Mouse (Mus musculus) heart, adult 2 months (tissue): Measurements from ENCODE around the gene Fam19a2. TPM values are rescaled to one million over a fixed set of nuclear protein-coding genes. Genes with fewer than 3 reads are reported as not detected.

Experiments used
- DNase-seq, 2 experiments: peaks; one replicate each; pipeline ENCODE4 v3.0.0; 2021
- H3K27ac ChIP-seq: fragments of 200-600 bp; 2 replicates; pipeline ENCODE4 v1.8.1; 2022
- H3K27me3 ChIP-seq: fragments of 200-500 bp; 2 replicates; pipeline ENCODE4 v1.6.1; 2012; ENCODE audit warnings: mild to moderate bottlenecking, low read length, inconsistent platforms, mixed read lengths; ENCODE audit not compliant: control insufficient read depth, insufficient read depth
- H3K36me3 ChIP-seq: fragments of 200-500 bp; 2 replicates; pipeline ENCODE4 v1.6.1; 2012; ENCODE audit warnings: low read length, inconsistent platforms; ENCODE audit not compliant: control insufficient read depth, insufficient read depth
- H3K4me1 ChIP-seq: fragments of 200-500 bp; 2 replicates; pipeline ENCODE4 v1.6.1; 2011; ENCODE audit warnings: low read length; ENCODE audit not compliant: control insufficient read depth, insufficient read depth
- H3K4me3 ChIP-seq: fragments of 200-600 bp; 2 replicates; pipeline ENCODE4 v1.8.1; 2022
- H3K79me2 ChIP-seq: fragments of 200-500 bp; replicated peaks from 2 replicates; pipeline ENCODE4 v1.6.1; 2012; ENCODE audit warnings: mild to moderate bottlenecking, inconsistent platforms, low read length, moderate library complexity, mixed read lengths; ENCODE audit not compliant: control insufficient read depth, insufficient read depth
- H3K9ac ChIP-seq: fragments of 200-500 bp; 2 replicates; pipeline ENCODE4 v1.6.1; 2012; ENCODE audit warnings: low read depth, mild to moderate bottlenecking, control low read depth, inconsistent platforms, low read length, mixed read lengths
- CTCF ChIP-seq: fragments of 200-600 bp; IDR thresholded peaks from 2 replicates; pipeline ENCODE4 v1.8.1; 2022; ENCODE audit warnings: antibody characterized with exemption, mild to moderate bottlenecking, moderate library complexity
- EP300 ChIP-seq: fragments of 200-500 bp; IDR thresholded peaks from 2 replicates; pipeline ENCODE4 v1.6.1; 2011; ENCODE audit warnings: low read depth, low read length, control low read depth; ENCODE audit not compliant: insufficient read depth
- POLR2A ChIP-seq: fragments of 200-500 bp; IDR thresholded peaks from 2 replicates; pipeline ENCODE4 v1.6.1; 2011; ENCODE audit warnings: mild to moderate bottlenecking, low read depth, low read length, control low read depth; ENCODE audit not compliant: insufficient read depth
- WGBS: fragments of 180-500 bp; shearing (Covaris S2); methylation state at CpG from one replicate; pipeline ENCODE4 v1.1.7; 2018; 5-methylcytosine and 5-hydroxymethylcytosine counted together
- intact Hi-C: fragments of 180-260 bp; cut with DNase I; formaldehyde crosslinking; loops from one replicate; pipeline ENCODE4 v1.15.1; 2025
- polyA plus RNA-seq: library from polyadenylated mRNA; depleted of rRNA; stranded (reverse); fragments of >200 nt; gene quantifications from 2 replicates; pipeline ENCODE4 v1.2.3, GENCODE M21; 2012
- total RNA-seq, 2 experiments: library from RNA; stranded (reverse); gene quantifications; 2 replicates each; pipeline ENCODE4 v1.2.3; 2021

The Fam19a2 gene
- total and polyA plus RNA-seq, 3 experiments: 0.11 to 0.13 TPM; not detected in 1

GRCm38 (mm10) chr10:123710738-123711137 is 446.9 kb downstream of the Fam19a2 start:
- no peaks in the 10 kb centered on the region for H3K79me2 ChIP-seq
- DNase-seq: no peak
- 86% methylated on average over 2 of the region's 2 CpGs for WGBS

DNA sequence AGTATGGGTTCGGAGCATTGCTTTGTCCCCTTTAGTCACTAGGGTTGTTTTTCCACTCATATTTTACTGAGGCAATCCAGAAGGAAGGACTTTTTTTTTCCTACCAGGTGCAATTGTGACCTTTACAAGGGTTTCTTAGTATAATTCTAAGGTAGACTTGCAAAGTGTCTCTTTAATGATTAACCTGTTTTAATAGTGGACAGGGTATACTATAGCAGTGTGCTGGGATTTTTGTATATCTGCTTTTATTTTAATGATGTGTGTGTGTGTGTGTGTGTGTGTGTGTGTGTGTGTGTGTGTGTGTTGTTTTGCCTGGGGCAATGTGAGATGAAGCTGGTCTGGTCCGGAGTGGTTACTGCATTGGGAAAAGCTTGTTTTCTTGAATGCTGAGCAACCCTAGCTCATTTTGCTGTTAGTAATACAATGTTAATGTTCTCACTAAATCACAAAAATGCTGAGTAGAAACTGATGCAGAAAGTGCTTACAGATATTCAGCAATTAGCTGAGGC is 458.2 kb downstream of the Fam19a2 start:
- no peak overlapping the region for H3K9ac ChIP-seq
- no peak for DNase-seq
- H3K27me3 ChIP-seq: no peaks in the 10 kb centered on the region
- H3K4me1 ChIP-seq: no peaks in the 10 kb centered on the region
- no peak overlapping the region for H3K27ac ChIP-seq
- TF ChIP-seq CTCF (no peak), POLR2A (no peak), EP300 (no peak)
- no peak overlapping the region for H3K4me3 ChIP-seq
- 74% methylated on average over 2 of the region's 2 CpGs for WGBS
- no peaks in the 10 kb centered on the region for H3K36me3 ChIP-seq
- no peaks in the 10 kb centered on the region for H3K79me2 ChIP-seq
- intact Hi-C loops: no loop called here

More at GRCm38 (mm10) chr10:123710738-123711137, 446.9 kb downstream of the Fam19a2 start:
- Histone ChIP-seq H3K4me1 (no peaks in the 10 kb centered on the region), H3K9ac (no peak overlapping the region), H3K4me3 (no peak overlapping the region), H3K27me3 (no peaks in the 10 kb centered on the region), H3K27ac (no peak overlapping the region), H3K36me3 (no peaks in the 10 kb centered on the region)
- intact Hi-C loops: no loop called here
- TF ChIP-seq POLR2A (no peak), EP300 (no peak), CTCF (no peak)

GRCm38 (mm10) chr10:123723641-123724040 is 459.8 kb downstream of the Fam19a2 start:
- Histone ChIP-seq H3K4me3 (no peak overlapping the region), H3K27ac (no peak overlapping the region), H3K79me2 (no peaks in the 10 kb centered on the region), H3K27me3 (no peaks in the 10 kb centered on the region), H3K36me3 (no peaks in the 10 kb centered on the region), H3K9ac (no peak overlapping the region), H3K4me1 (no peaks in the 10 kb centered on the region)
- intact Hi-C loops: no loop called here
- TF ChIP-seq CTCF (no peak), EP300 (no peak), POLR2A (no peak)
- no peak for DNase-seq

- DNase-seq: no peak
- no peak overlapping the region for H3K4me3 ChIP-seq
- no peaks in the 10 kb centered on the region for H3K4me1 ChIP-seq
- no peaks in the 10 kb centered on the region for H3K79me2 ChIP-seq
- no peak overlapping the region for H3K27ac ChIP-seq
- WGBS: 84% methylated on average over 1 of the region's 1 CpGs
- no peak overlapping the region for H3K9ac ChIP-seq
- no peaks in the 10 kb centered on the region for H3K27me3 ChIP-seq
- no peak for TF ChIP-seq CTCF
- no peak for TF ChIP-seq EP300
- TF ChIP-seq POLR2A: no peak
- no peaks in the 10 kb centered on the region for H3K36me3 ChIP-seq
- intact Hi-C loops: no loop called here
These were observed 484.5 kb downstream of the Fam19a2 start for GRCm38 (mm10) chr10:123748317-123748716.

- Histone ChIP-seq H3K9ac (no peak overlapping the region), H3K79me2 (no peaks in the 10 kb centered on the region), H3K4me3 (no peak overlapping the region), H3K4me1 (no peaks in the 10 kb centered on the region), H3K27me3 (no peaks in the 10 kb centered on the region), H3K27ac (no peak overlapping the region), H3K36me3 (no peaks in the 10 kb centered on the region)
- intact Hi-C loops: no loop called here
- 73% methylated on average over 6 of the region's 6 CpGs for WGBS
- TF ChIP-seq POLR2A (no peak), CTCF (no peak), EP300 (no peak)
- DNase-seq: no peak
These were observed 488.0 kb downstream of the Fam19a2 start for GRCm38 (mm10) chr10:123751676-123752280.

- Histone ChIP-seq H3K36me3 (no peaks in the 10 kb centered on the region), H3K27me3 (no peaks in the 10 kb centered on the region), H3K27ac (no peak overlapping the region), H3K9ac (no peak overlapping the region), H3K4me1 (no peaks in the 10 kb centered on the region), H3K79me2 (no peaks in the 10 kb centered on the region), H3K4me3 (no peak overlapping the region)
- no peak for TF ChIP-seq CTCF
- TF ChIP-seq POLR2A: no peak
- no peak for TF ChIP-seq EP300
- no peak for DNase-seq
- intact Hi-C loops: no loop called here
- WGBS: 66% methylated on average over 3 of the region's 3 CpGs
These were observed 489.0 kb downstream of the Fam19a2 start for GRCm38 (mm10) chr10:123752755-123753154.
